Mouse (Mus musculus): ENCODE results near the gene Rptn. TPM values are rescaled to one million over a fixed set of nuclear protein-coding genes. Genes with fewer than 3 reads are reported as not detected.

Rptn gene
- total RNA-seq, 2 experiments from 2014 or later: not detected

Small RNAs within 50 kb of the gene (microRNA-seq; reads per million reads assigned to microRNA genes)
- gene Gm22752: 0 reads per million in 2 experiments
- 0 reads per million in 2 experiments for gene Gm44353

Other genes with a start within 250 kb of the Rptn start
- gene Crnn, start 248.9 kb upstream of the Rptn start, total RNA-seq (2021): not detected
- not detected for gene Flg2, start 196.4 kb upstream of the Rptn start, total RNA-seq (2021)
- not detected for gene Flg, start 120.2 kb upstream of the Rptn start, total RNA-seq (2021)
- not detected for gene Hrnr, start 74.0 kb upstream of the Rptn start, total RNA-seq (2021)
- under 1 TPM in 1 of 2 experiments, not detected in 1; 0.05 TPM for gene Tchh, start 48.6 kb downstream of the Rptn start, total RNA-seq (2021)
- gene Tchhl1, start 75.1 kb downstream of the Rptn start, total RNA-seq (2021): not detected
- 10 to 100 TPM; 52.4 to 78.2 TPM for gene S100a11, start 126.8 kb downstream of the Rptn start, total RNA-seq (2021)
- 100 to 1,000 TPM in 1 of 2 experiments, 10 to 100 TPM in 1; 92.1 to 100 TPM for gene S100a10, start 161.4 kb downstream of the Rptn start, total RNA-seq (2021)

Measured in heart, adult 18-20 months (tissue).